Mouse (Mus musculus) ovary, adult 18-20 months (tissue): Measurements from ENCODE around the gene Gm20721.
"Not testable (repeated sequence)": the region's sequence is repeated elsewhere in the genome, so short reads cannot be mapped to it uniquely, and the experiment has no call there.

Experiments used
- DNase-seq: peaks from one replicate; pipeline ENCODE4 v3.0.0; 2022; ENCODE audit warnings: low spot score, mixed read lengths

Gm20721 gene

GRCm38 (mm10) chr2:174330616-174331191, 15.8 kb downstream of the Gm20721 start:
- peak; percentile 31 for DNase-seq

GRCm38 (mm10) chr2:174329663-174330615, 16.6 kb downstream of the Gm20721 start:
- peak; percentile 82 for DNase-seq

GRCm38 (mm10) chr2:174328926-174329662, 17.4 kb downstream of the Gm20721 start:
- DNase-seq: no peak

GRCm38 (mm10) chr2:174328358-174328905, 18.1 kb downstream of the Gm20721 start:
- no peak for DNase-seq

- DNase-seq: peak; percentile 36
Measured at GRCm38 (mm10) chr2:174327295-174327981, 19.1 kb downstream of the Gm20721 start.

GRCm38 (mm10) chr2:174326481-174326880, 20.0 kb downstream of the Gm20721 start:
- DNase-seq: no peak

GRCm38 (mm10) chr2:174325989-174326388, 20.5 kb downstream of the Gm20721 start:
- DNase-seq: no peak

- no peak for DNase-seq
Measured at GRCm38 (mm10) chr2:174316661-174317060, 29.9 kb downstream of the Gm20721 start.

GRCm38 (mm10) chr2:174315445-174315844, 31.1 kb downstream of the Gm20721 start:
- not testable (repeated sequence) for DNase-seq

GRCm38 (mm10) chr2:174312661-174313060, 33.9 kb downstream of the Gm20721 start:
- DNase-seq: no peak

GRCm38 (mm10) chr2:174312118-174312647, 34.3 kb downstream of the Gm20721 start:
- DNase-seq: peak; percentile 41

- DNase-seq: no peak
Measured at GRCm38 (mm10) chr2:174311613-174312012, 34.9 kb downstream of the Gm20721 start.

GRCm38 (mm10) chr2:174310913-174311514, 35.5 kb downstream of the Gm20721 start:
- no peak for DNase-seq

- no peak for DNase-seq
Measured at GRCm38 (mm10) chr2:174307903-174308302, 38.6 kb downstream of the Gm20721 start.

GRCm38 (mm10) chr2:174305646-174306045, 40.9 kb downstream of the Gm20721 start:
- DNase-seq: no peak

- DNase-seq: no peak
Measured at GRCm38 (mm10) chr2:174302526-174302925, 44.0 kb downstream of the Gm20721 start.

- no peak for DNase-seq
Measured at GRCm38 (mm10) chr2:174300666-174301065, 45.8 kb downstream of the Gm20721 start.

- DNase-seq: no peak
Measured at GRCm38 (mm10) chr2:174300186-174300585, 46.3 kb downstream of the Gm20721 start.

GRCm38 (mm10) chr2:174299771-174300160, 46.7 kb downstream of the Gm20721 start:
- no peak for DNase-seq

GRCm38 (mm10) chr2:174299091-174299770, 47.3 kb downstream of the Gm20721 start:
- DNase-seq: no peak
